Mouse (Mus musculus) layer of hippocampus, adult 8-10 months (tissue): ENCODE measurements at regions not wholly inside any gene's neighbourhood (a gene's known extent, or its start where the extent isn't known, plus 50 kb on each side); places are given as distances from the start of the nearest gene placed in this dataset.
A peak's percentile ranks its signal among the peaks of the same experiment; 100 is the strongest.
"Not testable (repeated sequence)": the region's sequence is repeated elsewhere in the genome, so short reads cannot be mapped to it uniquely, and the experiment has no call there.

ENCODE experiments used
- DNase-seq, 2 experiments: peaks; one replicate each; pipeline ENCODE4 v3.0.0; 2022; ENCODE audit warnings: low spot score in 2 of 2
- microRNA-seq, 2 experiments: library from miRNA; unstranded; fragments of <30 nt; microRNA quantifications; one replicate each; pipeline ENCODE4 v1.2.0; 2022

DNA sequence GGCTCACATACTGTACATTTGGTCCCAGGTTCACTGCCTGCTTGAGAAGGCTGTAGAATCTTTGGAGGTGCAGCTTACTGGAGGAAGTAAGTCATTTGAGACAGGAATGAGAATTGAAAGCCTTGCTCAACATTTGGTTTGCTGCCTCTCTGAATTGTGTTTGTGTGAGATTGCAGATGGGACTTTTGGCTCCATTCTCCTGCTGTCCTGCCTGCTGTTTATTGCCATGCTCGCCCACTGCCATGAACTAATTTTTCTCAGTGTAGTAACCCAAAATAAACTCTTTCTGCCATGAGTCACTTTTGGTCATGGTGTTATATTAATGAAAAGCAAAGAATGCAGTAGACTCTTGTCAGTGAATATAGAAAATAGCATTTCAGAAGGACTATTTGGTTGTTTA is 368.1 kb downstream of the Gm8797 start:
- DNase-seq, result peak; percentile 25 to 42

DNA sequence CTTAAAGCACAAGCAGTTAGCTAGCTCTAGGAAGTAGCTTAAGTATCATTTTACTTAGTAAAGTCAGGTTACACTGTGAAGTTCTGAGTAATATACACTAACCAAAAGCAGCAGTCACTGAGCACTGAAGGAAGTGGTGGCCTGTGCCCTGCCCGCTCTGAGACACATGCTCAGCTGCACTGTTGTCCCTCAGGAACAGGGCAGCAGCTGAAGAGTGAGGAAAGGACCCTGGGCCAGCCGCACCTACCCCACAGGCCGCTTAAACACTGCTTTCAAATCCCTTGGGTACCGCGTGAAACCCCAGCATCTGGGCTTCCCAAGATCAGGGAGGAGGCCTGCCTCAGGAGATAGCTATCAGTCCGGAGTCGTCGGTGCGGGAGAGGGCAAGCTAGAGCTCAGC is 385.1 kb downstream of the Gm8797 start:
- not testable (repeated sequence) for DNase-seq

DNA sequence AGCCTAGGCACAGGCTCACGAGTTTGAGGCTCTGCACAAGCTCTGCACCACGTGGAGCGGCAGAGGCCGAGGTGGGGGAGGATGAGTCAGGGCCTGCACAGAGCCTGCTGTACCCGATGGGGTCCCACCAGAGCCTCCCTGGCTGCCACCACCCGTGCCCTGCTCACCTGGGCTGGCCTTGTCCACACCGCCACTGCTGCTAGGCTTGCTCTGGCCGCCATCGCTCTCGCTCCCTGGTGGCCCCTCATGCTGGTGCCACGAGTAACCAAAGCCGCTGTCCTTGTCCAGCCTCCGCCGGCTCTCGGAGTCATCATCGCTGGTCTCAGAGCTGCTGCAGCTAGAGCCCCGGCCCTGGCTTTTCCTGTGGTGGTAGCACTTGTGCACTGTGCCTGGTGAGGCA is 386.8 kb downstream of the Gm8797 start:
- DNase-seq, result no peak

DNA sequence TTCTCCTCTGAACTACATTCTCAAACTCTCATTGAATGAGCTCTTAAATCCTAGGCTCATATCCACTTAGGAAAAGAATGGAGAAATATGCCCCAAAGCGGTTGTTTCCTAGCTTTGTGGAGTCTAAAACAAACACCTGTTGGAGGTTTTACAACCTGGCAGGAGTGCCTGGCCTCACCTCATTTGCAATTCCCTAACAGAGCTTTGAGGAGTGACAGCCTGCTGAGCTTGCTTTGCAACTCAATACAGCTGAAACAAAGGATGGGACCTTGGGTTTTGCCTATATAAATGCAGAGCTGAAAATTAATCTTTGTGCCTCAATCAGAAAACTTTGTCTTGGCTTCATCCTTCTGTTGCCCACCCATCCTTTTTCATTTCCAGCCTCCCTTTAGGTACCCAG is 423.2 kb downstream of the Gm8797 start:
- DNase-seq, result no peak

DNA sequence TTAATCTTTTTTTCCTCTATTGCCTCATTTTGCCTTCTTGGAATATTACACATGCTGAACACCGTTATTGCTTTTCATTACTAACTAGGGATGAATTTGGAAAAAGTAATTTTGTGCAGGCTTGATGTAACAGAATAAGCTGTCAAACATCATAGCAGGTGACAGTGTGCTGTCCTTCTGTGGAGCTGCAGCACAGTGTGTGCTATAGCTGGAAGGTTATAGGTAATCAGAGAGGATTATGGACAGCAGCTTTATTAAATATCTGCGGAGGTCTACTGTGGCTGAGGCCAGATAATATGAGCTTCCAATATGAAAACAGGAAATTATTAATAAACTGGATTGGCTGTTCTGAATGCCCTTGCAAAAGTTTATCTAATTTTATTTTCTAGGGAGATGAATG is 431.9 kb downstream of the Gm8797 start:
- DNase-seq, result no peak

DNA sequence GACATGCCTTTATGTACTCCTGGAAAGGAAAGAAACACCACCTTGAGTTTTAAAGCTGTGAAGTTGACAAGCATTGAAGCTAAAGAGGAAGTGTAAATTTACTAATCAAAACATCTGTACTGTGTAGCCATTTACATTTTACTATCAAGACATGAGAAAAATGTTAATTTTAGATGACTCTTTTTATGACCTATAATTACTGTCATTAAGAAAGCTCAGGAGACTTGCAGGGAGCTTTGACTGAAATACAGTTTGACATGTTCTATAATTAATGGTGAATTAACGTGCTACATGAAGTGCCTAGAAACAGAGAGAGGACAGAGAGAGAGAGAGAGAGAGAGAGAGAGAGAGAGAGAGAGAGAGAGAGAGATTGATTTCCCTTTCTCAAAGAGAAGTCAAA is 432.8 kb downstream of the Gm8797 start:
- DNase-seq, result no peak

DNA sequence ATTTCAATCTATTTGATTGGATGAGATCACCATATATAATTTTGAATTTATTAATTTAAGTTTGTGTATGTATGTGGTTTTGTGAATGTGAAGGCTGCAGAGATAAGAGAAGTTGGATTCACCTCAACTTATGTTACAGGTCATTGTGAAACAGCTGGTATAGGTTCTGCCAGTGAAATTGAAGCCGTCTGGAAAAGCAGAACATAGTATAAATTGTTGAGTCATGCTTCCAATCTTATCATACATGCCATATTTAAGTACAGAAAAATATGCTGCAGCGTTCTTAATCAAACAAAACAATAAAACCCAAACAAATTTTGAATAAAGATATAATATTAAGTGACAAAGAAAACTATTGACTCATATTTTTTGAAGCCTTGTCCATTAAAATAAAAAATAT is 415.6 kb downstream of the 1700008P02Rik start:
- no peak for DNase-seq

DNA sequence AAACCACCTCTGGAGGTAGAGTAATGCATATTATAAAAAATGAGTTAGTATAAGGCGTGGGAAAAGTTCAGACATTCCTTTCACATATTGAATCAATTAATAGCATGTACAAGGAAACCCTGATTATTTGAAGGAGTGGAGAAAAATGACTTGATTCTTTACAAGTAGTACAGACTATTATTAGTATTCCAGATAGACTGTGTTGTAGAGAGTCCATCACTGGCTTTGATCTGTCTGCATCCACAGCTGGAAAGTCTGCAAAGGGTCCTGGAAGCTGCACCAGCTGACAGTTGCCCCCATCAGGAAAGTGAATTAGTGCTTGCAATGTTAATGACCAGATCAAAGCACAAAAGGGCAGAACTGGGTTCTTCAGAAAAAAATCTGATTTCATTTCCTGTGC is 391.6 kb downstream of the 1700008P02Rik start:
- DNase-seq, result no peak

Small RNAs in the stretch of these regions (microRNA-seq; reads per million reads assigned to microRNA genes)
- gene Gm25144 (0 reads per million in 2 experiments), gene Gm25352 (0 reads per million in 2 experiments)
